Mouse (Mus musculus) E14TG2a.4 (cell line): Measurements from ENCODE around the gene Fam124a.

Experiments
- H3K27me3 ChIP-seq: 2 replicates; pipeline ENCODE4 v1.6.1; 2014; ENCODE audit warnings: low read length, control low read depth; ENCODE audit not compliant: insufficient read depth
- H3K36me3 ChIP-seq: 2 replicates; pipeline ENCODE4 v1.6.1; 2014; ENCODE audit warnings: low read length, control low read depth; ENCODE audit not compliant: insufficient read depth
- H3K4me1 ChIP-seq: replicated peaks from 2 replicates; pipeline ENCODE4 v1.6.1; 2014; ENCODE audit warnings: low read depth, low read length, control low read depth
- H3K4me3 ChIP-seq: replicated peaks from 2 replicates; pipeline ENCODE4 v1.5.1; 2014; ENCODE audit warnings: mild to moderate bottlenecking, low read length
- H3K9me3 ChIP-seq: 2 replicates; pipeline ENCODE4 v1.6.1; 2014; ENCODE audit warnings: low read length, control low read depth
- CTCF ChIP-seq: conservative IDR thresholded peaks from 2 replicates; pipeline ENCODE4 v1.5.1; 2014; ENCODE audit warnings: low read length
- NANOG ChIP-seq: IDR thresholded peaks from 2 replicates; pipeline ENCODE4 v1.6.1; 2014; ENCODE audit warnings: borderline replicate concordance, low read length, mixed read lengths
- POU5F1 ChIP-seq: IDR thresholded peaks from 2 replicates; pipeline ENCODE4 v1.6.1; 2014; ENCODE audit warnings: low read length, borderline replicate concordance

Fam124a gene

DNA sequence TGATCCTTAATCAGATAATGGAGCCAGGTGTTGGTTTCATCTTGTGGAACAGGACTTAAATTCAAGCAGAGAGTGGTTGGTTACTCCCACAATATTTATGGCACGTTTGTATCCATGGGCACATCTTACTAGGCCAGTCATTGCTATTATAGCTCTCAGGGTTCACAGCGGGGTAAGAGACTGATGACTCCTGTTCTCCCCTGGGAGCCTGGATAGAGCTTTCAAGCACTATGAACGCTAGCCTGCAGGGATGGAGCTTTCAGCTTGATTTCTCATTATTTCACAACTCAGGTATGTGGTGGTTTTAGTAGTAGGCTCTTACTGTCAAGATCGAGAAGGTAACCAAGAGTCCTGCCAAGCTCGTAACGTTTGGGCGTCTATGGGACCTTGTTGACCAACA lies 100.5 kb downstream of the Fam124a start:
- Histone ChIP-seq H3K4me1 (no peaks in the 10 kb centered on the region), H3K9me3 (no peaks in the 10 kb centered on the region), H3K27me3 (no peaks in the 10 kb centered on the region), H3K36me3 (no peaks in the 10 kb centered on the region), H3K4me3 (no peak overlapping the region)
- TF ChIP-seq POU5F1 (no peak), NANOG (no peak), CTCF (no peak)

DNA sequence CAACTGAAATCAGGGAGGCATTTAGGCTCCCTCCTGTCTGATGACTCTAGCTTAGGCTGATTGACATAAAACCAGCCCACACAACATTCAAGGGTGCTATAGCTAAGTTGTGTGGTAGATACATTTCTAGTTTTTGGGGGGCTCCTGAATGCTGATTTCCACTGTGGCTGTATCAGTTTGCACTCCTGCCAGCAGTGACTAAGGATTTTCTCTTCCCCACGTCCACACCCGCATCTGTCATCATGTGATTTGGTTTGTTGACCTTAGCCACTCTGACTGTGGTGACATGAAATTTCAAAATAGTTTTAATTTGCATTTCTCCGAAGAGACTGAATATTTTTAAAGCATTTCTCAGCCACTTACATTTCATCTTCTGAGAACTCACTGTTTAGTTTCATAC lies 101.9 kb downstream of the Fam124a start:
- no peaks in the 10 kb centered on the region for H3K27me3 ChIP-seq
- no peaks in the 10 kb centered on the region for H3K36me3 ChIP-seq
- no peaks in the 10 kb centered on the region for H3K4me1 ChIP-seq
- H3K4me3 ChIP-seq, result no peak overlapping the region
- no peaks in the 10 kb centered on the region for H3K9me3 ChIP-seq
- TF ChIP-seq CTCF (no peak), NANOG (no peak), POU5F1 (no peak)
